Mouse (Mus musculus) midbrain, embryonic 16.5 days (tissue): ENCODE measurements around the gene Myh7. TPM values are rescaled to one million over a fixed set of nuclear protein-coding genes. Genes with fewer than 3 reads are reported as not detected.

Source experiments
- ATAC-seq: fragments of 200-750 bp; cut with Nextera tagmentation; 2 replicates; pipeline ENCODE4 v1.8.0; 2017; ENCODE audit warnings: moderate TSS enrichment
- H3K27ac ChIP-seq: fragments of 300-500 bp; sonication (generic); 2 replicates; pipeline ENCODE4 v1.5.1; 2014; ENCODE audit warnings: mild to moderate bottlenecking, low read length, mixed read lengths
- H3K27me3 ChIP-seq: fragments of 300-500 bp; sonication (generic); 2 replicates; pipeline ENCODE4 v1.6.1; 2014; ENCODE audit warnings: low read depth, low read length, mixed read lengths; ENCODE audit not compliant: control insufficient read depth, insufficient read depth
- H3K36me3 ChIP-seq: fragments of 300-500 bp; sonication (generic); 2 replicates; pipeline ENCODE4 v1.6.1; 2014; ENCODE audit warnings: mild to moderate bottlenecking, low read length, moderate library complexity, mixed read lengths; ENCODE audit not compliant: control insufficient read depth, insufficient read depth
- H3K4me1 ChIP-seq: fragments of 300-500 bp; sonication (generic); 2 replicates; pipeline ENCODE4 v1.6.1; 2014; ENCODE audit warnings: mild to moderate bottlenecking, low read length, mixed read lengths; ENCODE audit not compliant: control insufficient read depth, insufficient read depth
- H3K4me2 ChIP-seq: fragments of 300-500 bp; sonication (generic); 2 replicates; pipeline ENCODE4 v1.6.1; 2014; ENCODE audit warnings: mild to moderate bottlenecking, low read length, mixed read lengths
- H3K4me3 ChIP-seq: fragments of 300-500 bp; sonication (generic); 2 replicates; pipeline ENCODE4 v1.5.1; 2014; ENCODE audit warnings: low read depth, mild to moderate bottlenecking, low read length, moderate library complexity, mixed read lengths
- H3K9ac ChIP-seq: fragments of 300-500 bp; sonication (generic); 2 replicates; pipeline ENCODE4 v1.6.1; 2014; ENCODE audit warnings: low read depth, low read length, mixed read lengths
- H3K9me3 ChIP-seq: fragments of 300-500 bp; sonication (generic); replicated peaks from 2 replicates; pipeline ENCODE4 v1.6.1; 2014; ENCODE audit warnings: mild to moderate bottlenecking, low read length, mixed read lengths; ENCODE audit not compliant: control insufficient read depth, poor library complexity, severe bottlenecking
- WGBS: fragments of 180-500 bp; shearing (Covaris S2); extraction: QIAGEN DNeasy Blood & Tissue Kit; methylation state at CpG from one replicate; pipeline ENCODE4 v1.1.7; 2014; 5-methylcytosine and 5-hydroxymethylcytosine counted together
- polyA plus RNA-seq: library from polyadenylated mRNA; unstranded; fragments of >200 nt; fragmentation: Nextera tagmentation; extraction: Ambion mirVana; gene quantifications from 2 replicates; pipeline ENCODE4 v1.2.1, GENCODE M21; 2015

Myh7 gene
- polyA plus RNA-seq, 1 experiment from 2014 or later: 7.7 TPM

- Histone ChIP-seq H3K4me2 (no peak overlapping the region), H3K27ac (no peak overlapping the region), H3K36me3 (no peaks in the 10 kb centered on the region), H3K4me1 (no peaks in the 10 kb centered on the region), H3K4me3 (no peak overlapping the region), H3K9ac (no peak overlapping the region), H3K27me3 (no peaks in the 10 kb centered on the region), H3K9me3 (no peaks in the 10 kb centered on the region)
- 83% methylated on average over 3 of the region's 3 CpGs for WGBS
- no peak for ATAC-seq
These were observed 35.2 kb downstream of the Myh7 start for GRCm38 (mm10) chr14:54959197-54959596.

GRCm38 (mm10) chr14:54958503-54958902 is 35.9 kb downstream of the Myh7 start:
- WGBS: 86% methylated on average over 4 of the region's 4 CpGs
- H3K9ac ChIP-seq: no peak overlapping the region
- no peak for ATAC-seq
- no peaks in the 10 kb centered on the region for H3K36me3 ChIP-seq
- H3K4me3 ChIP-seq: no peak overlapping the region
- no peak overlapping the region for H3K27ac ChIP-seq
- no peaks in the 10 kb centered on the region for H3K4me1 ChIP-seq
- H3K27me3 ChIP-seq: no peaks in the 10 kb centered on the region
- H3K9me3 ChIP-seq: no peaks in the 10 kb centered on the region
- H3K4me2 ChIP-seq: no peak overlapping the region

- Histone ChIP-seq H3K4me1 (no peaks in the 10 kb centered on the region), H3K36me3 (no peaks in the 10 kb centered on the region), H3K27ac (no peak overlapping the region), H3K4me3 (no peak overlapping the region), H3K9ac (no peak overlapping the region), H3K4me2 (no peak overlapping the region), H3K9me3 (no peaks in the 10 kb centered on the region), H3K27me3 (no peaks in the 10 kb centered on the region)
- ATAC-seq: no peak
- 90% methylated on average over 9 of the region's 9 CpGs for WGBS
These were observed 37.9 kb downstream of the Myh7 start for GRCm38 (mm10) chr14:54956533-54956932.

GRCm38 (mm10) chr14:54955481-54955880 is 38.9 kb downstream of the Myh7 start:
- Histone ChIP-seq H3K4me3 (no peak overlapping the region), H3K9ac (no peak overlapping the region), H3K4me2 (no peak overlapping the region), H3K27me3 (no peaks in the 10 kb centered on the region), H3K36me3 (no peaks in the 10 kb centered on the region), H3K9me3 (no peaks in the 10 kb centered on the region), H3K4me1 (no peaks in the 10 kb centered on the region), H3K27ac (no peak overlapping the region)
- no peak for ATAC-seq
- 83% methylated on average over 3 of the region's 3 CpGs for WGBS

- no peaks in the 10 kb centered on the region for H3K27me3 ChIP-seq
- no peak overlapping the region for H3K4me3 ChIP-seq
- no peaks in the 10 kb centered on the region for H3K9me3 ChIP-seq
- H3K9ac ChIP-seq: no peak overlapping the region
- no peaks in the 10 kb centered on the region for H3K36me3 ChIP-seq
- no peak overlapping the region for H3K4me2 ChIP-seq
- WGBS: 85% methylated on average over 3 of the region's 3 CpGs
- H3K4me1 ChIP-seq: no peaks in the 10 kb centered on the region
- ATAC-seq: no peak
- no peak overlapping the region for H3K27ac ChIP-seq
These were observed 40.0 kb downstream of the Myh7 start for GRCm38 (mm10) chr14:54954474-54954873.

- Histone ChIP-seq H3K9me3 (no peaks in the 10 kb centered on the region), H3K9ac (no peak overlapping the region), H3K4me2 (no peak overlapping the region), H3K4me1 (no peaks in the 10 kb centered on the region), H3K27me3 (no peaks in the 10 kb centered on the region), H3K4me3 (no peak overlapping the region), H3K36me3 (no peaks in the 10 kb centered on the region), H3K27ac (no peak overlapping the region)
- 92% methylated on average over 8 of the region's 8 CpGs for WGBS
- no peak for ATAC-seq
These were observed 40.7 kb downstream of the Myh7 start for GRCm38 (mm10) chr14:54953664-54954206.

- no peaks in the 10 kb centered on the region for H3K27me3 ChIP-seq
- H3K27ac ChIP-seq: no peak overlapping the region
- 88% methylated on average over 6 of the region's 6 CpGs for WGBS
- no peaks in the 10 kb centered on the region for H3K9me3 ChIP-seq
- H3K36me3 ChIP-seq: no peaks in the 10 kb centered on the region
- no peak overlapping the region for H3K9ac ChIP-seq
- H3K4me2 ChIP-seq: no peak overlapping the region
- no peaks in the 10 kb centered on the region for H3K4me1 ChIP-seq
- no peak overlapping the region for H3K4me3 ChIP-seq
- ATAC-seq: no peak
These were observed 42.8 kb downstream of the Myh7 start for GRCm38 (mm10) chr14:54951587-54951986.

- H3K4me3 ChIP-seq: no peak overlapping the region
- no peaks in the 10 kb centered on the region for H3K36me3 ChIP-seq
- ATAC-seq: no peak
- WGBS: 71% methylated on average over 12 of the region's 12 CpGs
- no peaks in the 10 kb centered on the region for H3K9me3 ChIP-seq
- no peak overlapping the region for H3K9ac ChIP-seq
- no peaks in the 10 kb centered on the region for H3K27me3 ChIP-seq
- no peaks in the 10 kb centered on the region for H3K4me1 ChIP-seq
- no peak overlapping the region for H3K27ac ChIP-seq
- no peak overlapping the region for H3K4me2 ChIP-seq
These were observed 43.9 kb downstream of the Myh7 start for GRCm38 (mm10) chr14:54950493-54950892.

- Histone ChIP-seq H3K4me3 (no peak overlapping the region), H3K9ac (no peak overlapping the region), H3K36me3 (no peaks in the 10 kb centered on the region), H3K4me2 (no peak overlapping the region), H3K4me1 (no peaks in the 10 kb centered on the region), H3K9me3 (no peaks in the 10 kb centered on the region), H3K27me3 (no peaks in the 10 kb centered on the region), H3K27ac (no peak overlapping the region)
- 90% methylated on average over 9 of the region's 9 CpGs for WGBS
- no peak for ATAC-seq
These were observed 45.6 kb downstream of the Myh7 start for GRCm38 (mm10) chr14:54948781-54949180.
